Comparison of ENCODE assay signal across 16 mouse cellular contexts in the genomic region with DNA sequence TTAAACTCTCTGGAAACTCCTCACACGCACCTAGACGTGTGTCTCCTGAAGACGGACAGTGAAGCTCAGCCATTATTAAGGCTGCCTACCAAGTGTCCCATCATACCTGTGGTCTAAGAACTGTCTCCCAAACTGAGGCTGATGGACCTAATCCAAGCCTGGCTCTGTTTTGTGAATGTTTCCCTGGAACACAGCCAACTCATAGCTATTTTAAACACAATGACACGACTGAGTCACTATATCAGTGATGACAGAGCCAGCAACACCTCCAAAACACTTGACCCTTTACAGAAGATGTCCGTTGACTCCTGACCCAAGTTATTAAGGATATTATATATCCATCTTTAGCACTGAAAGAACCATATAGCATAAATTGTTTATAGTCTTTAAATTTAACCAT. TPM values are rescaled to one million over a fixed set of nuclear protein-coding genes. Genes with fewer than 3 reads are reported as not detected.
DNase-seq lines count a peak whose midpoint lies in the region; ATAC-seq and TF ChIP-seq lines count a peak whose summit lies in the region.
"Had no signal": no experiment of that assay in that cellular context is flagged by ENCODE, and none has a peak within 500 bp of the region (broad histone marks: within the 10 kb centered on the region; RNA-seq: fewer than 3 reads in every experiment).

No protein-coding gene starts in this region.

- no peak overlapping the region for H3K4me3 ChIP-seq in lung, embryonic 14.5 days (ENCODE audit: low read depth, low read length)
- no peak overlapping the region for H3K4me3 ChIP-seq in heart, embryonic 13.5 days
- no peak overlapping the region for H3K4me3 ChIP-seq in myocyte
- H3K4me3 ChIP-seq in stomach, postnatal 0 days (ENCODE audit: low read depth, low read length) = no peak overlapping the region
- H3K4me3 ChIP-seq: left cerebral cortex, adult 2 months; midbrain, embryonic 13.5 days had no signal

- WGBS in lung, embryonic 14.5 days = 43% methylated on average over 5 of the region's 5 CpGs
- WGBS in heart, embryonic 13.5 days = 29% methylated on average over 5 of the region's 5 CpGs
- WGBS in stomach, postnatal 0 days = 52% methylated on average over 5 of the region's 5 CpGs

- no peak overlapping the region for H3K9ac ChIP-seq in lung, embryonic 14.5 days
- no peak overlapping the region for H3K9ac ChIP-seq in heart, embryonic 13.5 days
- H3K9ac ChIP-seq in stomach, postnatal 0 days (ENCODE audit: low read length) = no peak overlapping the region
- H3K9ac ChIP-seq: liver, embryonic 14.5 days; midbrain, embryonic 13.5 days had no signal

- no peaks in the 10 kb centered on the region for H3K9me3 ChIP-seq in lung, embryonic 14.5 days (ENCODE audit: low read depth, low read length)
- H3K9me3 ChIP-seq in heart, embryonic 13.5 days = no peaks in the 10 kb centered on the region
- H3K9me3 ChIP-seq in stomach, postnatal 0 days (ENCODE audit: control insufficient read depth, low read length) = no peaks in the 10 kb centered on the region
- H3K9me3 ChIP-seq: G1E; midbrain, embryonic 13.5 days had no signal

- H3K27ac ChIP-seq in lung, embryonic 14.5 days (ENCODE audit: low read depth) = no peak overlapping the region
- H3K27ac ChIP-seq in heart, embryonic 13.5 days (replicated peaks) = peak overlapping the region; percentile 76
- no peak overlapping the region for H3K27ac ChIP-seq in stomach, postnatal 0 days (replicated peaks)
- H3K27ac ChIP-seq: left cerebral cortex, adult 2 months; liver, embryonic 14.5 days; midbrain, embryonic 13.5 days had no signal

- peak; percentile 71 for DNase-seq in lung, embryonic 14.5 days
- DNase-seq in lung, postnatal 4 days = no peak
- peak; percentile 42 for DNase-seq in NIH3T3 (ENCODE audit: low read depth)
- no peak for DNase-seq in stomach, postnatal 0 days (ENCODE audit: low spot score)
- DNase-seq: gastrocnemius, postnatal 25 days; kidney, adult 8-10 months; right cerebral cortex, postnatal 4 days; thymus, adult 2 months had no signal

- no peaks in the 10 kb centered on the region for H3K27me3 ChIP-seq in lung, embryonic 14.5 days (ENCODE audit: insufficient read depth, low read length)
- no peaks in the 10 kb centered on the region for H3K27me3 ChIP-seq in heart, embryonic 13.5 days (replicated peaks)
- H3K27me3 ChIP-seq in myocyte (ENCODE audit: control insufficient read depth, insufficient read depth, insufficient read length) = no peaks in the 10 kb centered on the region
- no peaks in the 10 kb centered on the region for H3K27me3 ChIP-seq in stomach, postnatal 0 days (ENCODE audit: control insufficient read depth, insufficient read depth, low read length)
- H3K27me3 ChIP-seq: midbrain, embryonic 13.5 days had no signal

- TF ChIP-seq POLR2A in myocyte (IDR thresholded peaks at IDR 0.05; ENCODE audit: insufficient read length, low read depth) = no peak

- H3K79me2 ChIP-seq in myocyte (ENCODE audit: control insufficient read depth, insufficient read depth) = no peaks in the 10 kb centered on the region

- no peaks in the 10 kb centered on the region for H3K36me3 ChIP-seq in lung, embryonic 14.5 days (ENCODE audit: insufficient read depth)
- no peaks in the 10 kb centered on the region for H3K36me3 ChIP-seq in heart, embryonic 13.5 days
- H3K36me3 ChIP-seq in myocyte (ENCODE audit: control insufficient read depth, insufficient read depth) = no peaks in the 10 kb centered on the region
- H3K36me3 ChIP-seq in stomach, postnatal 0 days (ENCODE audit: control insufficient read depth, insufficient read depth, low read length) = no peaks in the 10 kb centered on the region
- H3K36me3 ChIP-seq: G1E; midbrain, embryonic 13.5 days had no signal

- no peak overlapping the region for H3K4me2 ChIP-seq in lung, embryonic 14.5 days
- H3K4me2 ChIP-seq in heart, embryonic 13.5 days = peak overlapping the region; percentile 34; the same call in 1 of the 2 replicates
- H3K4me2 ChIP-seq in myocyte (ENCODE audit: low read depth) = no peak overlapping the region
- no peak overlapping the region for H3K4me2 ChIP-seq in stomach, postnatal 0 days (replicated peaks; ENCODE audit: low read depth)
- H3K4me2 ChIP-seq: midbrain, embryonic 13.5 days had no signal

- ATAC-seq in lung, embryonic 14.5 days (ENCODE audit: insufficient read depth) = no peak
- peak; percentile 51 for ATAC-seq in heart, embryonic 13.5 days (ENCODE audit: extremely low read depth, insufficient number of reproducible peaks, low FRiP score, low TSS enrichment)
- ATAC-seq in stomach, postnatal 0 days (ENCODE audit: low FRiP score, low TSS enrichment) = no peak
- no peak for ATAC-seq in megakaryocyte-erythroid progenitor cell, adult 5-6 weeks (replicated peaks; ENCODE audit: low FRiP score, low TSS enrichment, poor library complexity, severe bottlenecking)
- ATAC-seq: CD4-positive, CD25-positive, alpha-beta regulatory T cell, adult 4 months; midbrain, embryonic 13.5 days had no signal

- H3ac ChIP-seq in myocyte (ENCODE audit: control insufficient read depth, insufficient read length) = no peak overlapping the region

- no peak for TF ChIP-seq CTCF in lung, embryonic 14.5 days (IDR thresholded peaks at IDR 0.05; ENCODE audit: low read depth)
- no peak for TF ChIP-seq CTCF in stomach, postnatal 0 days (IDR thresholded peaks at IDR 0.05; ENCODE audit: low read depth)

- H3K4me1 ChIP-seq in lung, embryonic 14.5 days (ENCODE audit: insufficient read depth) = no peaks in the 10 kb centered on the region
- H3K4me1 ChIP-seq in heart, embryonic 13.5 days = peaks cover 22% of the 10 kb centered on the region
- H3K4me1 ChIP-seq in stomach, postnatal 0 days (replicated peaks; ENCODE audit: control insufficient read depth, insufficient read depth) = no peaks in the 10 kb centered on the region
- H3K4me1 ChIP-seq: midbrain, embryonic 13.5 days had no signal

- TF ChIP-seq EP300 in stomach, postnatal 0 days (optimal IDR thresholded peaks at IDR 0.05) = no peak

TF ChIP-seq in myocyte, 11 proteins besides CTCF, POLR2A, EP300 and RAD21:
- TF ChIP-seq CEBPB (IDR thresholded peaks at IDR 0.05; ENCODE audit: insufficient read depth, poor library complexity, severe bottlenecking) = peak; percentile 86
- TF ChIP-seq MAX (IDR thresholded peaks at IDR 0.05; ENCODE audit: low read depth) = no peak
TF ChIP-seq in myocyte: peak in this region for 1.

RNA-seq across cellular contexts. Expression of gene Ripor2, which starts 43.0 kb away (rescaled TPM):
- 5.1 and 5.6 TPM in 2 replicates for polyA plus RNA-seq in lung, embryonic 14.5 days (2014; fragmentation: Nextera tagmentation; extraction: Ambion mirVana)
- 10.1 and 10.8 TPM in 2 replicates for polyA plus RNA-seq in heart, embryonic 13.5 days (2015; fragmentation: Nextera tagmentation; extraction: Ambion mirVana)
- polyA plus RNA-seq in myocyte (2012; fragmentation: generic; extraction: Trizol) = 1.3 TPM
- 1.6 and 1.8 TPM in 2 replicates for polyA plus RNA-seq in stomach, postnatal 0 days (2015; fragmentation: Nextera tagmentation; extraction: Ambion mirVana)
- 34.1 and 50.0 TPM in 2 replicates for total RNA-seq in megakaryocyte-erythroid progenitor cell, adult 5-6 weeks (2014; fragmentation: Nextera tagmentation)
- total RNA-seq in megakaryocyte-erythroid progenitor cell, adult 5-6 weeks (2017) = 24.7 and 32.6 TPM in 2 replicates
- polyA plus RNA-seq: G1E had no signal

Comparison
In these comparisons a context has a peak if more than half of its experiments do, and no peak if none do; other contexts are left out.
1. DNase-seq: peak in lung, embryonic 14.5 days (single experiment) and NIH3T3 (single experiment); none in lung, postnatal 4 days (0 of 2) and stomach, postnatal 0 days (single experiment).